Mouse (Mus musculus): ENCODE data around the gene Grik4. TPM values are rescaled to one million over a fixed set of nuclear protein-coding genes. Genes with fewer than 3 reads are reported as not detected.

Gene Grik4
- polyA plus RNA-seq, 1 experiment from 2014 or later: 1.7 TPM

- DNase-seq (ENCODE audit: low spot score): no peak
- H3K27me3 ChIP-seq (ENCODE audit: low read depth, poor library complexity, severe bottlenecking): no peaks in the 10 kb centered on the region
- H3K4me3 ChIP-seq: no peak overlapping the region
- H3K4me1 ChIP-seq: peaks cover 24% of the 10 kb centered on the region
- H3K9me3 ChIP-seq (replicated peaks): no peaks in the 10 kb centered on the region
- H3K27ac ChIP-seq (replicated peaks): no peak overlapping the region
- no peaks in the 10 kb centered on the region for H3K36me3 ChIP-seq
- WGBS: 77% methylated on average over 8 of the region's 8 CpGs
Measured at GRCm38 (mm10) chr9:42627146-42627545, 317.1 kb downstream of the Grik4 start.

- DNase-seq (ENCODE audit: low spot score): no peak
- H3K4me3 ChIP-seq: no peak overlapping the region
- peak overlapping the region; percentile 39 for H3K27ac ChIP-seq (replicated peaks)
- peaks cover 24% of the 10 kb centered on the region for H3K4me1 ChIP-seq
- no peaks in the 10 kb centered on the region for H3K9me3 ChIP-seq (replicated peaks)
- no peaks in the 10 kb centered on the region for H3K36me3 ChIP-seq
- WGBS: 42% methylated on average over 6 of the region's 6 CpGs
- no peaks in the 10 kb centered on the region for H3K27me3 ChIP-seq (ENCODE audit: low read depth, poor library complexity, severe bottlenecking)
Measured at GRCm38 (mm10) chr9:42626226-42626775, 318.0 kb downstream of the Grik4 start.

- Histone ChIP-seq H3K36me3 (no peaks in the 10 kb centered on the region), H3K27ac (replicated peaks) (0 out of 2 replicates have a peak overlapping the region, but pooled peaks have one; percentile 17), H3K9me3 (replicated peaks) (no peaks in the 10 kb centered on the region), H3K27me3 (ENCODE audit: low read depth, poor library complexity, severe bottlenecking) (no peaks in the 10 kb centered on the region; the same call in 1 of the 2 replicates), H3K4me3 (no peak overlapping the region), H3K4me1 (peaks cover 12% of the 10 kb centered on the region)
- whole genome bisulfite sequencing: 75% methylated on average over 10 of the region's 10 CpGs
- no peak for DNase-seq (ENCODE audit: low spot score)
Measured at GRCm38 (mm10) chr9:42614409-42614808, 329.9 kb downstream of the Grik4 start.

- WGBS: 54% methylated on average over 6 of the region's 6 CpGs
- H3K4me3 ChIP-seq: no peak overlapping the region
- no peak for DNase-seq (ENCODE audit: low spot score)
- H3K36me3 ChIP-seq: no peaks in the 10 kb centered on the region
- 0 out of 2 replicates have a peak overlapping the region, but pooled peaks have one; percentile 17 for H3K27ac ChIP-seq (replicated peaks)
- H3K27me3 ChIP-seq (ENCODE audit: low read depth, poor library complexity, severe bottlenecking): no peaks in the 10 kb centered on the region; the same call in 1 of the 2 replicates
- no peaks in the 10 kb centered on the region for H3K9me3 ChIP-seq (replicated peaks)
- peaks cover 12% of the 10 kb centered on the region for H3K4me1 ChIP-seq
Measured at GRCm38 (mm10) chr9:42613827-42614226, 330.5 kb downstream of the Grik4 start.

GRCm38 (mm10) chr9:42612482-42612991 lies 331.8 kb downstream of the Grik4 start:
- peaks cover 12% of the 10 kb centered on the region for H3K4me1 ChIP-seq
- no peaks in the 10 kb centered on the region for H3K36me3 ChIP-seq
- 75% methylated on average over 14 of the region's 14 CpGs for WGBS
- no peak for DNase-seq (ENCODE audit: low spot score)
- no peaks in the 10 kb centered on the region for H3K9me3 ChIP-seq (replicated peaks)
- no peak overlapping the region for H3K27ac ChIP-seq (replicated peaks)
- no peaks in the 10 kb centered on the region; the same call in 1 of the 2 replicates for H3K27me3 ChIP-seq (ENCODE audit: low read depth, poor library complexity, severe bottlenecking)
- H3K4me3 ChIP-seq: no peak overlapping the region

GRCm38 (mm10) chr9:42601445-42601844 lies 342.8 kb downstream of the Grik4 start:
- no peaks in the 10 kb centered on the region for H3K36me3 ChIP-seq
- H3K9me3 ChIP-seq (replicated peaks): no peaks in the 10 kb centered on the region; the same call in 1 of the 2 replicates
- WGBS: 72% methylated on average over 3 of the region's 3 CpGs
- no peak overlapping the region for H3K27ac ChIP-seq (replicated peaks)
- H3K27me3 ChIP-seq (ENCODE audit: low read depth, poor library complexity, severe bottlenecking): peaks cover 12% of the 10 kb centered on the region; the same call in 1 of the 2 replicates
- DNase-seq (ENCODE audit: low spot score): no peak
- H3K4me3 ChIP-seq: no peak overlapping the region
- H3K4me1 ChIP-seq: no peaks in the 10 kb centered on the region

- no peaks in the 10 kb centered on the region for H3K9me3 ChIP-seq (replicated peaks)
- DNase-seq (ENCODE audit: low spot score): no peak
- H3K27ac ChIP-seq (replicated peaks): no peak overlapping the region
- no peaks in the 10 kb centered on the region for H3K4me1 ChIP-seq
- WGBS: 83% methylated on average over 9 of the region's 9 CpGs
- H3K36me3 ChIP-seq: no peaks in the 10 kb centered on the region
- H3K27me3 ChIP-seq (ENCODE audit: low read depth, poor library complexity, severe bottlenecking): peaks cover 6% of the 10 kb centered on the region; the same call in 1 of the 2 replicates
- no peak overlapping the region for H3K4me3 ChIP-seq
Measured at GRCm38 (mm10) chr9:42597525-42597924, 346.8 kb downstream of the Grik4 start.

GRCm38 (mm10) chr9:42578511-42578910 lies 365.8 kb downstream of the Grik4 start:
- no peaks in the 10 kb centered on the region for H3K9me3 ChIP-seq (replicated peaks)
- H3K27me3 ChIP-seq (ENCODE audit: low read depth, poor library complexity, severe bottlenecking): peaks cover 20% of the 10 kb centered on the region; the same call in 1 of the 2 replicates
- H3K4me1 ChIP-seq: peaks cover 5% of the 10 kb centered on the region
- no peaks in the 10 kb centered on the region for H3K36me3 ChIP-seq
- 83% methylated on average over 7 of the region's 7 CpGs for WGBS
- no peak overlapping the region for H3K27ac ChIP-seq (replicated peaks)
- DNase-seq (ENCODE audit: low spot score): no peak
- no peak overlapping the region for H3K4me3 ChIP-seq

GRCm38 (mm10) chr9:42578106-42578505 lies 366.2 kb downstream of the Grik4 start:
- H3K36me3 ChIP-seq: no peaks in the 10 kb centered on the region
- H3K4me1 ChIP-seq: peaks cover 9% of the 10 kb centered on the region
- no peak overlapping the region for H3K4me3 ChIP-seq
- DNase-seq (ENCODE audit: low spot score): no peak
- no peaks in the 10 kb centered on the region for H3K9me3 ChIP-seq (replicated peaks)
- H3K27ac ChIP-seq (replicated peaks): no peak overlapping the region
- 89% methylated on average over 7 of the region's 7 CpGs for WGBS
- H3K27me3 ChIP-seq (ENCODE audit: low read depth, poor library complexity, severe bottlenecking): peaks cover 20% of the 10 kb centered on the region; the same call in 1 of the 2 replicates

GRCm38 (mm10) chr9:42573616-42574350 lies 370.5 kb downstream of the Grik4 start:
- peak overlapping the region; percentile 35 for H3K4me3 ChIP-seq
- H3K36me3 ChIP-seq: no peaks in the 10 kb centered on the region
- H3K4me1 ChIP-seq: peaks cover 18% of the 10 kb centered on the region
- no peak for DNase-seq (ENCODE audit: low spot score)
- 0 out of 2 replicates have a peak overlapping the region, but pooled peaks have one; percentile 38 for H3K27ac ChIP-seq (replicated peaks)
- peaks cover 20% of the 10 kb centered on the region; the same call in 1 of the 2 replicates for H3K27me3 ChIP-seq (ENCODE audit: low read depth, poor library complexity, severe bottlenecking)
- WGBS: 58% methylated on average over 14 of the region's 14 CpGs
- H3K9me3 ChIP-seq (replicated peaks): no peaks in the 10 kb centered on the region

GRCm38 (mm10) chr9:42573180-42573579 lies 371.1 kb downstream of the Grik4 start:
- 0 out of 2 replicates have a peak overlapping the region, but pooled peaks have one; percentile 38 for H3K27ac ChIP-seq (replicated peaks)
- peak; percentile 66 for DNase-seq (ENCODE audit: low spot score)
- 11% methylated on average over 6 of the region's 6 CpGs for WGBS

GRCm38 (mm10) chr9:42565921-42566320 lies 378.4 kb downstream of the Grik4 start:
- Histone ChIP-seq H3K4me3 (no peak overlapping the region), H3K27ac (replicated peaks) (no peak overlapping the region), H3K4me1 (peaks cover 6% of the 10 kb centered on the region; the same call in 1 of the 2 replicates), H3K27me3 (ENCODE audit: low read depth, poor library complexity, severe bottlenecking) (no peaks in the 10 kb centered on the region), H3K9me3 (replicated peaks) (no peaks in the 10 kb centered on the region), H3K36me3 (no peaks in the 10 kb centered on the region)
- WGBS: 88% methylated on average over 4 of the region's 4 CpGs
- DNase-seq (ENCODE audit: low spot score): no peak

More at GRCm38 (mm10) chr9:42573180-42573579, 371.1 kb downstream of the Grik4 start:
- Histone ChIP-seq H3K27me3 (ENCODE audit: low read depth, poor library complexity, severe bottlenecking) (peaks cover 20% of the 10 kb centered on the region; the same call in 1 of the 2 replicates), H3K9me3 (replicated peaks) (no peaks in the 10 kb centered on the region), H3K4me3 (peak overlapping the region; percentile 35), H3K4me1 (peaks cover 18% of the 10 kb centered on the region), H3K36me3 (no peaks in the 10 kb centered on the region)
